Mouse (Mus musculus) urinary bladder, adult 2 months (tissue): ENCODE measurements around the gene Ubxn4. TPM values are rescaled to one million over a fixed set of nuclear protein-coding genes. Genes with fewer than 3 reads are reported as not detected.
"Not testable (repeated sequence)": the region's sequence is repeated elsewhere in the genome, so short reads cannot be mapped to it uniquely, and the experiment has no call there.

Experiments used
- DNase-seq: peaks from one replicate; pipeline ENCODE4 v3.0.0; 2022; ENCODE audit warnings: low spot score
- polyA plus RNA-seq: library from polyadenylated mRNA; depleted of rRNA; stranded (reverse); fragments of >200 nt; gene quantifications from 2 replicates; pipeline ENCODE4 v1.2.3, GENCODE M21; 2012; rRNA removed

Gene Ubxn4
- 40.4 and 40.7 TPM in 2 replicates for polyA plus RNA-seq

DNA sequence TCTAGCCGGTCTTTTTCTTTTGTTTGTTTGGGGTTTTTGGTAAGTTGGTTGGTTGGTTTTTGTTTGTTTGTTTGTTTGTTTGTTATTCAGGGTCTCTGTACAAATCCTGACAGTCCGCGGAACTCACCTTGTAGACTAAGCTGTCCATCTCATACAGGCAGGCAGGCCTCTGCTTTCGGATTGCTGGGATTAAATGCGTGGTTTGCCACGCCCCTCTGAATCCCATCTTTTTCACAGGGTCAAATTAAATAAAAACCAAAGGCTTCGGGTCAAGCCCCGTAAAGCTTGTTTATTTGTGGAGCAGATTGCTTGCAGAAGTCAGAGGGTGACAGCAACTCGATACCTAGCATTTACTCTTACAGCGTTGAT, at the start of gene Ubxn4:
Gene Ubxn4 (plus strand): TSS at position 338 of the 369 bp plus-strand sequence.
- no peak for DNase-seq

DNA sequence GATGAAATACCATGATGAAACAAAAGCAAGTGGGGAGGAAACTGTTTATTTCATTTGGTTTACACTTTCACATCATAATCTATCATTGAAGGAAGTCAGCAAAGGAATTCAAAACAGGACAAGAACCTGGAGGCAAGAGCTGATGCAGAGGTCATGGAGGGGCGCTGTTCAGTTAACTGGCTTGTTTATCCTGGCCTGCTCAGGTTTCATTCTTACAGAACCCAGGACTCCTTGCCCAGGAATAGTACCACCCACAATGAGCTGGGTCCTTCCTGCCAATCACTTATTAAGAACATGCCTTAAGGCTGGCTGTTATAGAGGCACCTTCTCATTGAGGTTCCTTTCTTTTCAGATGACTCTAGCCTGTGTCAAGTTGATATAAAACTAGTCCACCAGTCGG, 49.8 kb upstream of the Ubxn4 start:
- DNase-seq = no peak

DNA sequence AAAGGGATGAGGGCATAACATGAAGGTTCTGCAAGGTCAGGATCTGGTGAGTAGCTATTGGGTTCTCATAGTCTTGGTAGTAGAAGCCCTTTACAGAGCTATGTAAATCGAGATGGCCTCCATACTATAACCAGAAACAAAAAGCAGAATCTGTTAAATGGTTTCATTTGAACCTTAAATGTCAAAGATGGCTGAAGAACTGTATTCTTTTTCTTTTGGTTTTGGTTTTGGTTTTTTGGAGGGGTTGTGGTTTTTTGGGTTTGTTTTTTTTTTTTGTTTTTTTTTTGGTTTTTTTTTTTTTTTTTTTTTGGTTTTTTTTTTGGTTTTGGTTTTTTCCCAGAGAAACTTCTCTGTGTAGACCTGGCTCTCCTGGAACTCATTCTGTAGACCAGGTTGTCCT, 46.4 kb upstream of the Ubxn4 start:
- DNase-seq = no peak

DNA sequence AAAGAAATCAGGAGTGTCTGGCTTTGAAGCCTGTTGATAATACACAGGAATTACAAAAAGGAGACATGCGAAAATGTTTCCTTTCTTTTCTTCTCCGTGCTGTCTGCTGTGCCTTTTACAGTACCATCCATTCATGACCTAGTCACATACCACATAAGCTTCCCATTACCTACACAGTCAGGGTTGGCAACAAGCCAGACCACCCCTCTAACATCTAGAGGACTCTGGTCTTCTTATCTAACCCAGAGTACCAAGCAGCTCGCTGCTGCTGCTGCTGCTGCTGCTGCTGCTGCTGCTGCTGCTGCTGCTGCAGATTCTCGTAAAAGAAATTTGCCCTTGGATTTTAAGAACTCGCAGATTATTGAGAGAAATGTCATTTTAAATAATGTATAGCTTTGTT, 30.5 kb upstream of the Ubxn4 start:
- no peak for DNase-seq

DNA sequence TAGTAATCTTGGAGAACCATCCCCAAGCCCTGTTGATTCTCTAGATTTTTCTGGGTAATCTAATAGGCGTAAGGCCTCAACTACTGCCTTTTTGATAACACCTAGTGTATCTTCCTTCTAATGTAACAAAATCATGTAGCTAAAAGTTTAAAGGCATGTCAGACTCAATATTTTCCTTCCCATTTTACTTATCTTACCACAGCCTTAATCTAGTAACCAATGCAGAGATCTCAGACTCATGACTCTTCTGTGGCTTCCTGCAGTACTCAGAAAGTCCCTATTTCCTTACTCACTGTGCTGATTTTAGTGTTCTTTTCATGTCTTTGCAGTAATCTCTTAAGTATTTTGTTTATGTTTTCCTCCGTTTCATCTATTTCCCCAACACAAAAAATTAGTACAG, 21.9 kb upstream of the Ubxn4 start:
- DNase-seq = no peak

DNA sequence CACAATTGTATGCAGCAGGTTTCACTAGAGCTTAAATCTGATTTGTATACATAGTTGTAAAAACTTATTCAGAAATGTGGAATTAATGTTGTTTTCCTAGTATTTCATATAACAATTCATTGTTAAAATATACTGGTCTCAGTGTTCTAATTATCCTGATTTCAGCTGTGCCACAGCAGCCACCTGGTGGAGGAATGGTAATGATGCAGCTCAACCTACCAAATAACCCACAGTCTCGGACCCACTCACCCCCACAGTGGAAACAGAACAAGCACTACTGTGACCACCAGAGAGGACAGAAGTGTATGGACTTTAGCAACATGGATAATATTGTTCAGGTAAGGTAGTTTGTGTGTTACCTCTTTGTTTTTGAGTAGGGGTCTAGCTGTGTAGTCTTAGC, 20.5 kb upstream of the Ubxn4 start:
- no peak for DNase-seq

DNA sequence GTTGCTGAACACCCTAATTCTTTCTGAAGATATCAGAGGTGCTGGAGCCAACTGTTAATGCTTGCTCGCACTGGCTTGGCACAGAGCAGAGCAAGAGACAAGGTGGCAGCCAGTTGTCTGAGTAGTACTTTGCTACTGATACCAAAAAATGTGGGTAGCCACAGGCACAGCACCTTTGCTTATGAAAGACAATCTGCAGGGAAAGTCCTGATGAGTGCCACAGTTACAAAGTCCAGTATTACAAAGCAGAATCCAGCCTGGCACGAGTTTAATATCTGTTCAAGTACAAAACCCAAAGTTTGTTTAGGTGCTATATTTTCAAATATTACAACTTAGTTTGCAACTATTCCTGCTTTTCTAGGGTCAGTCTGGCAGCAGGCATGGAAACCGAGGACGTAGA, 8.6 kb upstream of the Ubxn4 start:
- no peak for DNase-seq

DNA sequence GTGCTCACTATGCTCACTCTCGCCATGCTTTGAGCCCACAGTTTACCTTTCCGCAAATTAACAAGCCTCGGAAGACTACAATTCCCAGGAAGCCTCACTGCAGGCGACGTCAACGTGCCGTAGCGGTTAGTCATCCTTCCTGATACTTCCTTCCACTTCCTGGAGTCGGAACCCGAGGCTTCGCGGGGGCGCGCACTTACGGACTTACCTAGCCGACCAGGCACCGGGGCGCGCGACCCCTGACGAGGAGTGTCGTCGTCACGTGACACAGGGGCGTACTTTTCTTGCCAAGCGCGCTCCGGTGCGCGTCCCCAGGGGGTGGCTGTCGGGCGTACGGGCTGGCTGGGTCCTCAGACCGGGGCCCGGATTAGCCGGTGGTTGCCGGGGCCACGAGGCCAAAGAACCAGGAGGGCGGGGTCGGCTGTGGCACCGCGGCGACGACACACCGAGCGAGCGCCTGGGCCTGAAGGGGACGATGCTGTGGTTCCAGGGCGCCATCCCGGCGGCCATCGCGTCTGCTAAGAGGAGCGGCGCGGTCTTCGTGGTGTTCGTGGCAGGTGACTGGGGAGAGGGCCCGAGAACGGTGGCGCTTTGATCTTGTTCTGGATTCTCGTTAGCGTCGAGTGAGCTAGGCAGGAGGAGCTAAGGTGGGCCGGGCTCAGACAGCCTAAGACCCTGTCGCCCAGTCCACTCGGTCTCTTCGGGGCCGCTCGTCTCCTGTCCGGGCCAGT, 397 bp downstream of the Ubxn4 start:
- DNase-seq = peak; percentile 92

DNA sequence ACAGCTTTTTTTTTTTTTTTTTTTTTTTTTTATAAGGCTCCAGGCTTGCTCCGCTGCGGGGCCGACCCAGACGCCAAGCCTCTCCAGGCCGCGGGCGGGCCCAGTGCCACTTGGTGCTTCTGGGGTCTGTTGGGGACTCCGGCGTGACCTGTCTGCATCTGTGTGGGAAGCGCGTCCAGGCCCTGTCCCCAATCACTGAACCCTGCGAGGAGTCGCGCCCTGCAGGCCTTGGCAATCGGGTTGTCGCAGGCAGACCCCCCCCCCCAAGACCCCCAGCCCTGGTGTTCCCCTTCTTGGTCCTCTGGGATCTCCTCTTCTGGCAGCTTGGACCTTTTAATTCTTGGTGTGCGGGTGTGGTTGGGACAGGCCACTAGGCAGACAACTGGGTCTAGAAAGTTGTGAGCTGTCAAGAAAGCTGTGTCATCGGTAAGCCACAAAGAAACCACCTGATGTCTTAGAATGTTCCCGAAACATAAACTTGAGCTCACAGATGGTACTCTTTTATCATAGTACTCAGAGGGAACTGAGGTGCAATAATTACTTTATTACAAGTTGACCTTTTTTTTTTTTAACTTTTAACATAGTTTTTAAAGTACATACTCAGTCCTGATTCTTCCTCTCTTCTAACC, 1.1 kb downstream of the Ubxn4 start:
- DNase-seq = peak; percentile 26

DNA sequence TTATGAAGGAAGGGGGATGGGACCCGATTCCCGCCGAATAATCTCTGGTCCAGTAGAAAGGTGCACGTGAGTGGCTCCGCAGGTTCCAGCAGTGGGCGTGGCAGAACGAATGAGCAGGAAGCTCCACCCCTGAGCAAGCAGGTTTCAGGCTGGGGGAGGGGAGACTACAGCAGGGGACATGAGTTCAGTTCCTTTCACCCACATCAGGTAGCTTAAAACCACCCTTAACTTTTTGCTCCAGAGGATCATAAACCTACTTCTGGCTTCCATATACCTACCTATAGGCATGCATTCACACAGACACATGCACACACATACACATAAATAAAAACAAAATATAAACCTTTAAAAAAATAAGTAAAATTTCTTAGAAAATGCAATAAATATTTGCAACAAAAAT, 23.3 kb downstream of the Ubxn4 start:
- DNase-seq = not testable (repeated sequence)

DNA sequence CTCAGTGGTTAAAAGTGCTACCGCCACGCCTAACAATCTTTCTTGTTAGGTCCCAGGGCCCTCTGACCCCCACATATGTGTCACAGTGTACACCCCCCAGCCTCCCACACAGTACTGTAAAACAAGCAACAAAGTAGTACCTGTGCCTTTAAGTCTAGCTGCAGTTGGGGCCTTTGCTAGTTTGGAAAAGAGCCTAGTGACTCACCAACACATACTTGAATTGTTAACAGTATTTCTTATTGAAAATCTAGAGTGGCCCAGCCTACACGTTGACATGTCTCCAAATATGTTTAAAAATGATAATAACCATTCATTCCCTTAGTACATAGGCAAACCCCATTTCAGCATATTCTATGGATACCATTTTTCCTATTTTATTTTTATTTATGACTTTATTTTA, 27.0 kb downstream of the Ubxn4 start:
- no peak for DNase-seq

DNA sequence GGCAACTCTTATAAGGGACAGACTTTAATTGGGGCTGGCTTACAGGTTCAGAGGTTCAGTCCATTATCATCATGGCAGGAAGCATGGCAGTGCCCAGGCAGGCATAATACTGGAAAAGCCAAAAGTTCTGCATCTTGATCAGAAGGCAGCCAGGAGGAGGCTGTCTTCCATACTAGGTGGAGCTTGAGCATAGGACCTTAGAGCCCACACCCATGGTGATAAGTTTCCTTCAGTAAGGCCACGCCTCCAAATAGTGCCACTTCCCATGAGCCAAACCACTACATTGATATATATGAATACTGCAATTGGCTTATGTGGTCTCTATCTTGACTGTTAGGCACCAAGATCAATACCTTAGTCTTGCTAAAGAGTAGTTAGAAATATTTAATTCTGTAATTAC, 32.1 kb downstream of the Ubxn4 start:
- DNase-seq = no peak

DNA sequence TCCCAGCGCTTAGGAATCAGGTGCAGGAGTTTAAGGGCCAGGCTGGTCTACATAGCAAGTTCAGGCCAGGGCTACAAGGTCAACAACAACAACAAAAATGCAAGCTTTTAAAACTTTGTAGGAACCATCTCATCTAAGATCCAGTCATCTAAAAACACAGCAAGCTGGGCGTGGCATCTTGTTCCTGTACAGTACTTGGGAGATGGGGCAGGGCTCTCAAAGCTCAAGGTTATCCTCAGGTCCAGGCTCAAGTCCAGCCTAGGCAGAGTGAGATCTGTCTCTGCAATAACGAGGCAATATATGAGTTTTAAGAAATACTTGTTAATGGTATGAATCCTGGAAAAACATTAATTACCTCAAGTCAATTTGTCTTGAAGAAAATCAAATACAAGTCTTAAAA, 34.8 kb downstream of the Ubxn4 start:
- no peak for DNase-seq

DNA sequence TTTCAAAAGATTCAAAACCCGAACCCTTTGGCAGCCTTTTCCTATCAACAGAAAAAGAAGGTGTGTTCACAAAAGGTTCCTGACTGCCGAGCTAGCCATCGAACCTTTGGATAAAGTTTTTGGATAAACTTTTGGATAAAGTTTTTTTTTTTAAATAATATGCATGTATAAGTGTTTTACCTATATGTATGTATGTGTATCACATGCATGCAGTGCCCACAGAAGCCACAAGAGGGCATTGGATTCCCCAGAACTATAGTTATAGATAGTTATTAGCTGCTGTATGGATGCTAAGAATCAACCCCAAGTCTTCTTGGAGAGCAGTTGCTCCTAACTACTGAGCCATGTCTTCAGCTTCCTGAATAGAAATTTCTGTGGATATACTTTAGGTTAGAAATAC, 38.0 kb downstream of the Ubxn4 start:
- no peak for DNase-seq

DNA sequence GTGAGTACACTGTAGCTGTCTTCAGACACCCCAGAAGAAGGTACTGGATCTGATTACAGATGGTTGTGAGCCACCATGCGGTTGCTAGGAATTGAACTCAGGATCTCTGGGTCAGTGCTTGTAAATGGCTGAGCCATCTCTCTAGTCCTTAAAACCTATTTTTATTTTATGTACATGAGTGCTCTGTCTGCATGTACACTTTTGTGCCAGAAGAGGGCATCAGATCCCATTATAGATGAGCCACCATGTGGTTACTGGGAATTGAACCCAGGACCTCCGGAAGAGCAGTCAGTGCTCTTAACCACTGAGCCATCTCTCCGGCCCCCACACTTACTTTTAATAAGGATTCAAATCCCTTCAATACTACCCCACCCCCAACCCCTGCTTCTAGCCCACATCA, 39.2 kb downstream of the Ubxn4 start:
- DNase-seq = no peak

DNA sequence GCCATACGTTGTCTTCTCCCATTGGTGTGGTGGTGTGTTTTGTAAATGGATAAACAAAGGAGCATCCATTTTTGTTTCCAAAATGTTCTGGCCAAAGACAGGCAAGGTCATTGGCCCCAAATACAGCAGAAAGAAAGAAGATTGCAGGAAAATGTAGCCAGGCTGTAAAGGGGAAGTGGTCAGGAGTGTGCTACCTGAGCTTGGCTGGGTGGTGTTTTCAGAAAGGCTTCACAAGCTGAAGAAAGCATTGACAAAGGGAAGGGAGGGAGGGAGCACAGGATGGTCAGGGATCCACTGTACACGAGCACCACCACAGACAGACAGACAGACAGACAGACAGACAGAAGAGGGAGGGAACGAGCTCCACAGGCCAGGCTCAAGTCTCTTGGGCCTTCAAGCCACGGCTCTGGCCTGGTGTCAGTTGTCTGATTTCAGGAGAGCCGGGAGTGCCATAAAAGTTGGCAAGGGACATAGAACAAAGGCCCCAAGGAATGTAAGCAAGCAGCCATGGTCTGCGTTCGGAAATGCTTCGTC, 40.5 kb downstream of the Ubxn4 start:
- no peak for DNase-seq

DNA sequence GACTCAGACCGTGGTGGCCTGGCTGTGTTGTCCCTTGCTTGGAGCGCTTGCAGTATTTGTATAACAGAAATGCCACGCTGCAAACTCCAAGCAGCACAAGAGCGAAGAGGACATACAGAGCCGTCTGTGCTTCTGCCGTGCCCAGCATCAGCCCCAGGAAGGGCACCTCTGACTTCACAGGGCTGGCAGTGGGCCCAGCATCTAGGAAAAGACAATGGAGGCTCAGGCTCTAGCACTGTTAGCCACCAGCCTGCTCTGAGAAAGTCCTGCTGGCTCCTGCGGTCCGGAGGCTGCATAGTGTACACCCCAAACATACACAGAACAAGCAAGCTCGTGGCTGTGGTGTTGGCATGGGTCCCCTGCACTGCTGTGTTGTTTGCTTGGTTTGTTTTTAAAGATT, 41.4 kb downstream of the Ubxn4 start:
- DNase-seq = no peak

DNA sequence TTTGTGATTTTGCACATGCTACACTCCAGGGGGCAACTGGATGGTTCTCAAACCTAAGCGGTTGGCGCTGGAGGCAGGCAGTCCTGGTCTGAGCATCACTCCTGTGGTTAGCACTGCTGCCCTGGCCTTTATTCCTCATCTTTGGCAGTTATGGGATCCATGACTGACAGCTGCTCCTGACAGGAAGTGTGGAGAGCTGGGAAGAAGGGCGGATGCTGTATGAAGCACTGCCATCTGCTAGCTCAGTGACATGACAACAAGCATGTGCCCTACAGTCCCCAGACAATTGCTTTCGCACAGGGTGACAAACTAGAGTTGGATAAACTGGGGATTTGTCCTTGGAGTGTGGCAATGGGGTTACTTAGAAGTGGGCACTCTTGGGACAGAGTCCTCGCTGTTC, 46.5 kb downstream of the Ubxn4 start:
- DNase-seq = no peak

DNA sequence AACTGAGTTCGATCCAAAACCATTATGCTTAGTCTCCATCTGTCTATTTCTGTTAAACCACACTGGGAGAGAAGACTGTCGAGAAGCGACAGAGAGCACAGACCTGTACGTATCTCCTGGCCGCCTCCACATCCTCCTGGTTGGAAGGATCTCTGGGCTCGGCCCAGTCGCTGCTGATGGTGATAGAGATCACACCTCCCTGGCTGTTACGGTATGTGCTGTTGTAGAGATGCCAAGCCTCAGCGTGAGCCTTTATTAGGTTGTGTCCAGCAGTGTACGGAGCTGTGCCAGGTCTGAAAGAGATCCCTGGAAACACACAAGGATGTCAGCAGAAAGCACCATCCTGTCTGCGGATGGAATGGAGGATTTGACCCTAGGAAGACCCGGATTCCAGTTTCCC, 49.8 kb downstream of the Ubxn4 start:
- no peak for DNase-seq

DNA sequence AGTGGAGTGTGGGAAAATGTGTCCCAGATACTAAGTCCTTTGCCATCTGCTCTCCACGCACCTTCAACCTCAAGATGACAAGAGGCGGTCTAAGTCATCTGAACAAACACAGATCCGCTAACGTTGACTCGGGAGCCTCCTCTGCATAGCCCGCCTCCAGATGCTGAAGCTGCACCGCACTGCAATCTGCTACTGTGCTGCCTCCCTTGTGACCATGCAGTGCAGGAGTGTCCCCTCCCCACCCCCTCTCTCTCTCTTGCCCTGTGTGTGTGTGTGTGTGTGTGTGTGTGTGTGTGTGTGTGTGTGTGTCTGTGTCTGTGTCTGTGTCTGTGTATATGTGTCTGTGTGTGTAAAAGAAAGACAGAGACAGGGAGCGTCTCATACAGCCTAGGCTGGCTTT, 51.5 kb downstream of the Ubxn4 start:
- no peak for DNase-seq

DNA sequence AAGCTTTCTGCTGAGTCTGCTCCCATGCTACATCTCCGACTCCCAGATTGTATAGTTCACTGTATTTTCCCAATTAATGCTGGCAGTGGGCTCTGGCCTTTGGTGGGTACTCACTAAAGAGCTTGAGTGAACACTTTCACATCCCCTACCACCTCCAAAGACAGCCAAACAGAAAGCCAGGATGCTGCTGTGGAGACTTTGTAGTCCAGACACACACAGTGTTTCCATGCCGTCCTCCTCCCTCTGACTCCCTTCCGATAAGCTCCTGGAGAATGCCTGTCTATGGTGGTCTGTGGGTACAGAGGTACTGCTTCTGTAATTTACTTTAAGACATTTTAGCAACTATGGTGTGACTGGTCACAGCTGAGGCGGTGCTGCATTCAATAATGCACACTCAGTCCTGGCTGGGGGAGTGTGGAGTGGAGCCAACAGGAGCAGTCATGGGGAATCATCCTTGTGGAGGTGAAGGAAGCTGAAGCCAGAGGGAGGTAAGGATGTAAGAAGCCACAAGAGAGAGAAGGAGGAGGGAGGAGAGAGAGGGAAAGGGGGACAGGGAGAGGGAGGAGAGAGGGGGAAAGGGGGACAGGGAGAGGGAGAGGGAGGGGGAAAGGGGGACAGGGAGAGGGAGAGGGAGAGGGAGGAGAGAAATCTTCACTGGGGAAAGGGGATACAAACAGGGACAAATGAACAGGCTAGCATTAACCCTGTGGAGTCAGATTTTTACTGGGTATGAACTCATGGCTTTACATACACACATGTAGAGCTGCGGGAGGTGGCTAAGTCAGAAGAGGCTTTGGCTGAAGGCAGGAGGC, 52.2 kb downstream of the Ubxn4 start:
- no peak for DNase-seq

DNA sequence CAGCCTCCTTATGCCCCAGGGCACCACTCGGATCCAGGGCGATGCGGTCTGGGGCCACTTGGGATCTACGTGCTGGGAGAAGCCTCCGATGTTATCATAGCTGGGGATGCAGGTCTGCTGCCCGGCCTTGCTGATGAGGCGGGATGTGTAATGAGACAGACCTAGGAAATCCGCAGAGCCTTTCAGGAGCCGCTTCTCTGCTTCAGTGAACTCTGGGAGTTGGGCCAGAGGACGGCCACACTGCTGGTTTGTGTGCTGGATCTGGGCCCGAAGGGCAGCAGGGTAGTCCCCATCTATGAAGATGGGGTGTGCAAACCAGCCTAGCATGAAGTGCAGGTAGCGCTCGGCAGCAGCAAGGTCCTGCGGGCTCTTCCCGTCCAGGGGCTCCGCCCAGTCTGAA, 60.1 kb downstream of the Ubxn4 start:
- no peak for DNase-seq

DNA sequence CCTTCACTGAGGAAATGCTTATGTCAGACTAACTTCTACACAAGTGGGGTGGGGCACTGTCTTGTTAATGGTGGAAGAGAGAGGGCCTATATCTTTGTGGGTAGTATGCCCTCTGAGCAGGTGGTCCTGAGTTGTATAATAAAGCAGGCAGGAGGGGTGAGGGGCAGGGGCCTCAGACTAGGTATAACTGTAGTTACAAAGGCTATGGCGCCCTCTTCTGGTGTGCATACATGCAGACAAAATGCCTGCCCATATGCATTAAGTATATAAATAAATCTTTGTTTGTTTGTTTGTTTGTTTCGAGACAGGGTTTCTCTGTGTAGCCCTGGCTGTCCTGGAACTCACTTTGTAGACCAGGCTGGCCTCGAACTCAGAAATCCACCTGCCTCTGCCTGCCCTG, 65.3 kb downstream of the Ubxn4 start:
- no peak for DNase-seq
